Mouse (Mus musculus): ENCODE data around the gene Hykk.

Hykk gene

GRCm38 (mm10) chr9:54981291-54982191 lies 64.5 kb downstream of the Hykk start:
- DNase-seq = no peak

- no peak for DNase-seq
Measured at GRCm38 (mm10) chr9:54982401-54982800, 65.3 kb downstream of the Hykk start.

DNA sequence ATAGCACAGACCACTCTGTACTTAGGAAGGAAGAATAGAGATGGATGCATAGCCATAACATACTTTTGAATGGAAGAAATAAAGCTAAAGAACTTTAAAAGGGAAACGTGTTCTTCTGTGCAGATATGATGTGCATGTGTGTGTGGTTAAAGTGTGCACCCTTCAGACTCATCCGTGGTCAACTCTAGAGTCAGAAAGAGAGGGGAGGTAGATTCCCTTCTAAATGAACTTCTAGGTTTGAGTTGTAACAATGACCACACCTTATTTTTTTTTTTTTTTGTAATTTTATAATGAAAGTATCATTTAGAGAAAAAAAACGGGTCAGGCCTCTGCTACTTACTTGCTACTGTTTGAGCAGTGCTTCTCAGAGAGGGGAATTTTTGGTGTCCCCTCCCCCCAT lies 73.3 kb downstream of the Hykk start:
- no peak for DNase-seq

DNA sequence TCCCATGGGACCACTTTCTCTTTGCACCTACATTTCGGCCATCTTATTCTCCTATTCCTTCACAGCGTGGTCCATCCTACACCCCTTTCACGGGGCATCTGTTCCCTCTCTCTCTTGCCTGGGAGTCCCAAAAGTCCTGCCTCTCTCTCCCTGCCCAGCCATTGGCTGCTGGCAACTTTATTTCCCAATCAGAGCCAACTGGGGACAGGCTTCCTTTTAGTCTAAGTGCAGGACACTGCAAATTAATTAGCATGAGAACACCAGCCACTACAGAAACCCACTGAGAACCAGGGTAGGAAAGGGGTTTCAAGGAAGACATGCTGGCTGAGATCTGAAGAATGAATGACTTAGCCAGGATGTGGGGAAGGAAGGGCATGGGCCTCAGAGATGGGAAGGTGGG lies 77.3 kb downstream of the Hykk start:
- no peak for DNase-seq

- no peak for DNase-seq
Measured at GRCm38 (mm10) chr9:54995645-54996044, 78.6 kb downstream of the Hykk start.
